Mouse (Mus musculus): Measurements from ENCODE around the gene Frmd5. TPM values are rescaled to one million over a fixed set of nuclear protein-coding genes. Genes with fewer than 3 reads are reported as not detected.

Frmd5 gene
- polyA plus RNA-seq, 1 experiment, result 0.44 TPM

GRCm38 (mm10) chr2:121609141-121609724, 197.7 kb downstream of the Frmd5 start:
- Histone ChIP-seq H3K4me2 (ENCODE audit: low read depth) (no peak overlapping the region), H3K36me3 (ENCODE audit: control insufficient read depth, insufficient read depth) (no peaks in the 10 kb centered on the region), H3ac (ENCODE audit: control insufficient read depth, insufficient read length) (no peak overlapping the region), H3K79me2 (ENCODE audit: control insufficient read depth, insufficient read depth) (no peaks in the 10 kb centered on the region), H3K27me3 (ENCODE audit: control insufficient read depth, insufficient read depth, insufficient read length) (no peaks in the 10 kb centered on the region), H3K4me3 (no peak overlapping the region)
- TF ChIP-seq TCF12 (IDR thresholded peaks at IDR 0.05; ENCODE audit: insufficient read depth, poor library complexity, severe bottlenecking), result no peak

- Histone ChIP-seq H3K79me2 (ENCODE audit: control insufficient read depth, insufficient read depth) (no peaks in the 10 kb centered on the region), H3K4me3 (no peak overlapping the region), H3ac (ENCODE audit: control insufficient read depth, insufficient read length) (no peak overlapping the region), H3K27me3 (ENCODE audit: control insufficient read depth, insufficient read depth, insufficient read length) (no peaks in the 10 kb centered on the region), H3K4me2 (ENCODE audit: low read depth) (peak overlapping the region; percentile 50), H3K36me3 (ENCODE audit: control insufficient read depth, insufficient read depth) (no peaks in the 10 kb centered on the region)
- TF ChIP-seq TCF12 (IDR thresholded peaks at IDR 0.05; ENCODE audit: insufficient read depth, poor library complexity, severe bottlenecking) (no peak), REST (IDR thresholded peaks at IDR 0.05; ENCODE audit: insufficient read depth, insufficient read length) (no peak), SRF (IDR thresholded peaks at IDR 0.05; ENCODE audit: control insufficient read depth, insufficient read length, low read depth) (no peak), CEBPB (IDR thresholded peaks at IDR 0.05; ENCODE audit: insufficient read depth, poor library complexity, severe bottlenecking) (no peak), MAX (IDR thresholded peaks at IDR 0.05; ENCODE audit: low read depth) (no peak), POLR2A (IDR thresholded peaks at IDR 0.05; ENCODE audit: insufficient read length, low read depth) (no peak), USF1 (IDR thresholded peaks at IDR 0.05; ENCODE audit: low read depth) (no peak), TCF3 (IDR thresholded peaks at IDR 0.05; ENCODE audit: insufficient read length, low read depth) (no peak), MYOD1 (IDR thresholded peaks at IDR 0.05; ENCODE audit: control insufficient read depth in 1 of 3, insufficient read length in 2 of 3, low read depth in 2 of 3) (no peak), POLR2AphosphoS2 (IDR thresholded peaks at IDR 0.05; ENCODE audit: insufficient read length, low read depth) (no peak), MYOG (IDR thresholded peaks at IDR 0.05; ENCODE audit: control insufficient read depth in 1 of 3, insufficient read depth in 1 of 3, insufficient read length in 2 of 3, low read depth in 2 of 3) (no peak), E2F4 (IDR thresholded peaks at IDR 0.05; ENCODE audit: insufficient read depth) (no peak)
Measured at GRCm38 (mm10) chr2:121602397-121602796, 204.5 kb downstream of the Frmd5 start.

DNA sequence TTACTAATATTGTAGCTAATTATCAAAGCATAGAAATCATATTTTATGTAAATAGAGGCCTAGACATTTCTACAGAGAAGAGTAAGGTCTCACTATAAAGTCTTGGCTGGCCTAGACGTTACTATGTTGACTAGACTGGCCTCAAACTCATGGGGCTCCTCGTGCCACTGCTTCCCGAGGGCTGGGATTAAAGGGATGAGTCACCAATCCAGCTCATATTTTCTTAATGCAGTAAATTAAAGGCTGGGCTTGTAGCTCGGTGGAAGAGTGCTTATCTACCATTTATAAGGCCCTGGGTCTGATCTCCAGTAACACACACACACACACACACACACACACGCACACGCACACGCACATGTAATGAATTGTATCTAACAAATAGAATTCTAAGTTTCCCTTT, 205.3 kb downstream of the Frmd5 start:
- no peak overlapping the region for H3ac ChIP-seq (ENCODE audit: control insufficient read depth, insufficient read length)
- H3K4me3 ChIP-seq, result no peak overlapping the region
- no peaks in the 10 kb centered on the region for H3K79me2 ChIP-seq (ENCODE audit: control insufficient read depth, insufficient read depth)
- H3K36me3 ChIP-seq (ENCODE audit: control insufficient read depth, insufficient read depth), result no peaks in the 10 kb centered on the region
- H3K4me2 ChIP-seq (ENCODE audit: low read depth), result peak overlapping the region; percentile 72
- H3K27me3 ChIP-seq (ENCODE audit: control insufficient read depth, insufficient read depth, insufficient read length), result no peaks in the 10 kb centered on the region
- TF ChIP-seq CEBPB (IDR thresholded peaks at IDR 0.05; ENCODE audit: insufficient read depth, poor library complexity, severe bottlenecking) (no peak), TCF12 (IDR thresholded peaks at IDR 0.05; ENCODE audit: insufficient read depth, poor library complexity, severe bottlenecking) (no peak), MYOD1 (IDR thresholded peaks at IDR 0.05; ENCODE audit: control insufficient read depth in 1 of 3, insufficient read length in 2 of 3, low read depth in 2 of 3) (no peak), POLR2AphosphoS2 (IDR thresholded peaks at IDR 0.05; ENCODE audit: insufficient read length, low read depth) (no peak), E2F4 (IDR thresholded peaks at IDR 0.05; ENCODE audit: insufficient read depth) (no peak), SRF (IDR thresholded peaks at IDR 0.05; ENCODE audit: control insufficient read depth, insufficient read length, low read depth) (no peak), MAX (IDR thresholded peaks at IDR 0.05; ENCODE audit: low read depth) (no peak), POLR2A (IDR thresholded peaks at IDR 0.05; ENCODE audit: insufficient read length, low read depth) (no peak), TCF3 (IDR thresholded peaks at IDR 0.05; ENCODE audit: insufficient read length, low read depth) (no peak), REST (IDR thresholded peaks at IDR 0.05; ENCODE audit: insufficient read depth, insufficient read length) (no peak), MYOG (IDR thresholded peaks at IDR 0.05; ENCODE audit: control insufficient read depth in 1 of 3, insufficient read depth in 1 of 3, insufficient read length in 2 of 3, low read depth in 2 of 3) (no peak)

DNA sequence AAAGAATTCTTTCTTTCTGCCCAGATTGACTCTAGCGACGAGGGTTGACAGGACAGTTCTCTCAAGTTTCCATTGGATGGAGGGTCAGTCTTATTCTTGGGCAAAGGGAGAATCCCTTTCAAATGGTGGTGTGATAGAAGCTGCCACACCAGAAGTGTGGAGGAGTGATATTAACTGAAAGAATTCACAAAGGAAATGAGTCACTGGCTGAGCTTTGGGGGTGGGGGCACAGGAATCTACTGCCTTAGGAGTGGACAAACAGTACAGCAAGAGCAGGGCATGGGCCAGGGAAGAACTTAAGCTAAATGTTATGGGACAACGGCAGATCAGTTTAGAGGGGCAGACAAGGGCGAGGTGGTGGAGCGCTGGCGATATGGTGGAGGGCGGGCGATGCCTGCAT, 206.2 kb downstream of the Frmd5 start:
- Histone ChIP-seq H3K27me3 (ENCODE audit: control insufficient read depth, insufficient read depth, insufficient read length) (no peaks in the 10 kb centered on the region), H3K4me2 (ENCODE audit: low read depth) (peak overlapping the region; percentile 72), H3ac (ENCODE audit: control insufficient read depth, insufficient read length) (no peak overlapping the region), H3K36me3 (ENCODE audit: control insufficient read depth, insufficient read depth) (no peaks in the 10 kb centered on the region), H3K79me2 (ENCODE audit: control insufficient read depth, insufficient read depth) (no peaks in the 10 kb centered on the region), H3K4me3 (no peak overlapping the region)
- TF ChIP-seq CEBPB (IDR thresholded peaks at IDR 0.05; ENCODE audit: insufficient read depth, poor library complexity, severe bottlenecking), result no peak
- no peak for TF ChIP-seq MYOG (IDR thresholded peaks at IDR 0.05; ENCODE audit: control insufficient read depth in 1 of 3, insufficient read depth in 1 of 3, insufficient read length in 2 of 3, low read depth in 2 of 3)
- no peak for TF ChIP-seq TCF3 (IDR thresholded peaks at IDR 0.05; ENCODE audit: insufficient read length, low read depth)
- no peak for TF ChIP-seq REST (IDR thresholded peaks at IDR 0.05; ENCODE audit: insufficient read depth, insufficient read length)
- no peak for TF ChIP-seq POLR2A (IDR thresholded peaks at IDR 0.05; ENCODE audit: insufficient read length, low read depth)
- TF ChIP-seq TCF12 (IDR thresholded peaks at IDR 0.05; ENCODE audit: insufficient read depth, poor library complexity, severe bottlenecking), result no peak
- no peak for TF ChIP-seq MAX (IDR thresholded peaks at IDR 0.05; ENCODE audit: low read depth)

DNA sequence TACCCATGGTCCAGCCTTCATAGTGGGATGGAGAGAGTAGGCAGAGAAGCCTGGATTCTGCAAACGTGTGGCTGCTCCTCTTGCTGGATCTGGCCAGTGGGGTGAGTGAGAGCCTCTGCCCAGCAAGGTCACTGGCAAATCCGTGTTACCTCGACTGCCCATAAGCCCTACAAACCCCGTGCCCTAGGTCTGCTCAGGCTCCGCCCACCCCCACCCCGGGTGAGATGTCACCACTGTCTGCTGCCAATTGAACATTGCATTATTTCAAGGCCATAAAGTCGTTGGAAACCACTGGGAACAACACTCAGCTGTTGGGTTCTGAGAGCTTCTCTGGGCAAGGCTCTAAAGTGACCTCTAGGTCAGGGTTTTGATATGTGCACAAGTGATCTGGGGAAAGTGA, 208.6 kb downstream of the Frmd5 start:
- no peak overlapping the region for H3ac ChIP-seq (ENCODE audit: control insufficient read depth, insufficient read length)
- H3K27me3 ChIP-seq (ENCODE audit: control insufficient read depth, insufficient read depth, insufficient read length), result no peaks in the 10 kb centered on the region
- H3K36me3 ChIP-seq (ENCODE audit: control insufficient read depth, insufficient read depth), result no peaks in the 10 kb centered on the region
- H3K4me3 ChIP-seq, result no peak overlapping the region
- no peak for TF ChIP-seq MYOD1 (IDR thresholded peaks at IDR 0.05; ENCODE audit: control insufficient read depth in 1 of 3, insufficient read length in 2 of 3, low read depth in 2 of 3)
- TF ChIP-seq CEBPB (IDR thresholded peaks at IDR 0.05; ENCODE audit: insufficient read depth, poor library complexity, severe bottlenecking), result no peak
- TF ChIP-seq USF1 (IDR thresholded peaks at IDR 0.05; ENCODE audit: low read depth), result no peak
- no peak overlapping the region for H3K4me2 ChIP-seq (ENCODE audit: low read depth)
- no peaks in the 10 kb centered on the region for H3K79me2 ChIP-seq (ENCODE audit: control insufficient read depth, insufficient read depth)
